Comparison of ENCODE assay signal across 8 mouse cellular contexts in the genomic region with DNA sequence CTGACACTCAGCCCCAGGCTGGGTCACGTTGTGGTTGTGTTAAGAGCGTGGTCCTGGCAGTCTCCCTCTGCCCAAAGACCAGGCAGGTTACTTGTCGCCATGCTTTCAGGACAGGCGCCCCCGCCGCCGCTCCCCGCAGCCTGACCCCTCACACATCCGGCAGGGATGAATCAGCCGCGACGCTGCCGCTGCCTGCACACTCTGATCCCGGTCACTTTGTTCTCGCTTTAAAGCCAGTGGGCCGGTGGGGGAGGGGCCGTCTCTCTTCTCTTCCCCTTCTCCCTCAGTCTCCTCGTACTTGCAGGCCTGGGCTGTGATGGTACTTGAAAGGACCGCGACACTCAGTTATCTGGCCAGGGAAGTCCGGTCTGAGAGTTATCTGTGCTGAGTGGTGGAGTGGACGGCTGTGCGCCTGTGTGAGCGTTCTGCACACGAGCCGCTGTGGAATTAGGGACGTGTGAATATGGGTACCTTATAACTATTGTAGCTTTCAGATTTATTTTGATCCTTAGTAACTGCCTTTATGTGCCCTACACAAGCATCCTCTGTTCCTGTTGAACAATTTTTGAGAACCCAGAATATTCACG.
DNase-seq lines count a peak whose midpoint lies in the region; ATAC-seq lines count a peak whose summit lies in the region.

No protein-coding gene starts in this region.

- H3K9ac ChIP-seq in hindbrain, embryonic 11.5 days (ENCODE audit: low read depth, low read length), result no peak overlapping the region

- H3K9me3 ChIP-seq in hindbrain, embryonic 11.5 days (ENCODE audit: control insufficient read depth, low read length), result no peaks in the 10 kb centered on the region

- H3K4me2 ChIP-seq in hindbrain, embryonic 11.5 days (replicated peaks; ENCODE audit: low read depth, low read length), result peak overlapping the region; percentile 89

- H3K36me3 ChIP-seq in hindbrain, embryonic 11.5 days (ENCODE audit: control insufficient read depth, insufficient read depth, low read length), result no peaks in the 10 kb centered on the region

- H3K4me3 ChIP-seq in hindbrain, embryonic 11.5 days (ENCODE audit: low read depth, low read length), result peak overlapping the region; percentile 14; the same call in 1 of the 2 replicates

- H3K27ac ChIP-seq in hindbrain, embryonic 11.5 days (ENCODE audit: low read depth, low read length), result peak overlapping the region; percentile 85

- 7% methylated on average over 27 of the region's 28 CpGs for WGBS in hindbrain, embryonic 11.5 days

- peak; percentile 18 for DNase-seq in cerebellum, adult 11 months
- peak; percentile 28 for DNase-seq in right cerebral cortex, postnatal 4 days
- DNase-seq in right cerebral cortex, adult 2 months (ENCODE audit: low spot score in 2 of 2), result no peak
- DNase-seq in hindbrain, embryonic 11.5 days (ENCODE audit: low spot score), result peak; percentile 78
- peak; percentile 55 for DNase-seq in mesoderm, embryonic 11.5 days (ENCODE audit: low read depth, low spot score)
- DNase-seq in frontal cortex, postnatal 36 days (ENCODE audit: low spot score in 2 of 2), result no peak
- no peak for DNase-seq in layer of hippocampus, postnatal 36 days

- no peak for ATAC-seq in cerebellum, adult (ENCODE audit: insufficient number of reproducible peaks, low FRiP score, low TSS enrichment)
- ATAC-seq in hindbrain, embryonic 11.5 days (ENCODE audit: low FRiP score), result peak; percentile 29; the same call in 1 of the 2 replicates

- peaks cover 9% of the 10 kb centered on the region for H3K27me3 ChIP-seq in hindbrain, embryonic 11.5 days (ENCODE audit: control insufficient read depth, insufficient read depth, low read length)

- peaks cover 14% of the 10 kb centered on the region; the same call in 1 of the 2 replicates for H3K4me1 ChIP-seq in hindbrain, embryonic 11.5 days (replicated peaks; ENCODE audit: control insufficient read depth, insufficient read depth, low read length)

Comparison
In these comparisons a context has a peak if more than half of its experiments do, and no peak if none do; other contexts are left out.
1. DNase-seq: peak in cerebellum, adult 11 months (single experiment), right cerebral cortex, postnatal 4 days (single experiment), hindbrain, embryonic 11.5 days (single experiment) and mesoderm, embryonic 11.5 days (single experiment); none in right cerebral cortex, adult 2 months (0 of 2), frontal cortex, postnatal 36 days (0 of 2) and layer of hippocampus, postnatal 36 days (0 of 2).